Comparison of ENCODE assay signal across 8 mouse cellular contexts in genomic region chr9:110994716-110995172, GRCm38 (mm10). TPM values are rescaled to one million over a fixed set of nuclear protein-coding genes. Genes with fewer than 3 reads are reported as not detected.
DNase-seq lines count a peak whose midpoint lies in the region; ATAC-seq lines count a peak whose summit lies in the region.

No protein-coding gene starts in this region.

- H3K4me2 ChIP-seq in lung, embryonic 16.5 days (ENCODE audit: low read depth, low read length): peak overlapping the region; percentile 60

- no peaks in the 10 kb centered on the region for H3K9me3 ChIP-seq in hindbrain, embryonic 10.5 days
- H3K9me3 ChIP-seq in lung, embryonic 16.5 days (ENCODE audit: control insufficient read depth, low read length): no peaks in the 10 kb centered on the region

- 8% methylated on average over 13 of the region's 13 CpGs for WGBS in hindbrain, embryonic 10.5 days
- 8% methylated on average over 13 of the region's 13 CpGs for WGBS in lung, embryonic 16.5 days

- H3K27me3 ChIP-seq in hindbrain, embryonic 10.5 days (ENCODE audit: insufficient read depth, poor library complexity, severe bottlenecking): no peaks in the 10 kb centered on the region
- H3K27me3 ChIP-seq in lung, embryonic 16.5 days (ENCODE audit: control insufficient read depth, insufficient read depth, low read depth, low read length): no peaks in the 10 kb centered on the region

- H3K27ac ChIP-seq in hindbrain, embryonic 10.5 days: peak overlapping the region; percentile 86
- H3K27ac ChIP-seq in lung, embryonic 16.5 days (ENCODE audit: low read length): peak overlapping the region; percentile 65

- H3K4me1 ChIP-seq in hindbrain, embryonic 10.5 days (replicated peaks): peaks cover 16% of the 10 kb centered on the region; the same call in 1 of the 2 replicates
- H3K4me1 ChIP-seq in lung, embryonic 16.5 days (replicated peaks; ENCODE audit: control insufficient read depth, insufficient read depth, low read length): peaks cover 6% of the 10 kb centered on the region; the same call in 1 of the 2 replicates

- peak overlapping the region; percentile 65 for H3K9ac ChIP-seq in lung, embryonic 16.5 days (ENCODE audit: low read length)

- peak overlapping the region; percentile 51 for H3K4me3 ChIP-seq in hindbrain, embryonic 10.5 days
- peak overlapping the region; percentile 52 for H3K4me3 ChIP-seq in lung, embryonic 16.5 days (ENCODE audit: low read length)

- H3K36me3 ChIP-seq in hindbrain, embryonic 10.5 days: no peaks in the 10 kb centered on the region
- H3K36me3 ChIP-seq in lung, embryonic 16.5 days (ENCODE audit: control insufficient read depth, insufficient read depth, low read length): no peaks in the 10 kb centered on the region

- peak; percentile 76 for DNase-seq in MN1 (ENCODE audit: low spot score)
- peak; percentile 51 for DNase-seq in cerebellum, adult 8-10 months
- peak; percentile 83 for DNase-seq in hindbrain, embryonic 10.5 days (ENCODE audit: low spot score)
- DNase-seq in layer of hippocampus, adult 9-11 months: peak; percentile 74
- peak; percentile 73 for DNase-seq in ovary, postnatal 36 days (ENCODE audit: low spot score)
- peak; percentile 83 for DNase-seq in thymus, postnatal 25 days

- ATAC-seq in frontal cortex, adult (ENCODE audit: low TSS enrichment): peak; percentile 98
- ATAC-seq in lung, embryonic 16.5 days (ENCODE audit: low read depth): peak; percentile 92

RNA-seq across cellular contexts. Expression of gene Rtp3, which starts 4.4 kb away (rescaled TPM):
- 0.14 TPM in 1 of 2 replicates, not detected in the other for polyA plus RNA-seq in hindbrain, embryonic 10.5 days (2016; fragmentation: Nextera tagmentation; extraction: Ambion mirVana)
- 1.4 and 1.9 TPM in 2 replicates for polyA plus RNA-seq in lung, embryonic 16.5 days (2015; fragmentation: Nextera tagmentation; extraction: Ambion mirVana)

RNA-seq across cellular contexts. Expression of gene Ltf, which starts 24.3 kb away (rescaled TPM):
- polyA plus RNA-seq in hindbrain, embryonic 10.5 days (2016; fragmentation: Nextera tagmentation; extraction: Ambion mirVana): 0.27 TPM in 1 of 2 replicates, not detected in the other
- polyA plus RNA-seq in lung, embryonic 16.5 days (2015; fragmentation: Nextera tagmentation; extraction: Ambion mirVana): 3.2 and 5.4 TPM in 2 replicates

RNA-seq across cellular contexts. Expression of gene Lrrc2, which starts 43.4 kb away (rescaled TPM):
- 0.33 TPM in 1 of 2 replicates, not detected in the other for polyA plus RNA-seq in hindbrain, embryonic 10.5 days (2016; fragmentation: Nextera tagmentation; extraction: Ambion mirVana)
- 0.83 and 1.1 TPM in 2 replicates for polyA plus RNA-seq in lung, embryonic 16.5 days (2015; fragmentation: Nextera tagmentation; extraction: Ambion mirVana)

RNA-seq across cellular contexts. Expression of gene Tdgf1, which starts 48.8 kb away (rescaled TPM):
- not detected in 2 replicates for polyA plus RNA-seq in hindbrain, embryonic 10.5 days (2016; fragmentation: Nextera tagmentation; extraction: Ambion mirVana)
- polyA plus RNA-seq in lung, embryonic 16.5 days (2015; fragmentation: Nextera tagmentation; extraction: Ambion mirVana): not detected in 2 replicates

Comparison
In these comparisons a context has a peak if more than half of its experiments do, and no peak if none do; other contexts are left out.
1. Peak in every context shown above with its lines: DNase-seq, ATAC-seq, H3K4me3 ChIP-seq and H3K27ac ChIP-seq.